Mouse (Mus musculus): ENCODE results near the gene 1500011B03Rik. TPM values are rescaled to one million over a fixed set of nuclear protein-coding genes. Genes with fewer than 3 reads are reported as not detected.
"Not testable (repeated sequence)": the region's sequence is repeated elsewhere in the genome, so short reads cannot be mapped to it uniquely, and the experiment has no call there.

Gene 1500011B03Rik
- 133 and 149 TPM in 2 replicates for polyA plus RNA-seq (2014; fragmentation: Nextera tagmentation; extraction: Ambion mirVana)

DNA sequence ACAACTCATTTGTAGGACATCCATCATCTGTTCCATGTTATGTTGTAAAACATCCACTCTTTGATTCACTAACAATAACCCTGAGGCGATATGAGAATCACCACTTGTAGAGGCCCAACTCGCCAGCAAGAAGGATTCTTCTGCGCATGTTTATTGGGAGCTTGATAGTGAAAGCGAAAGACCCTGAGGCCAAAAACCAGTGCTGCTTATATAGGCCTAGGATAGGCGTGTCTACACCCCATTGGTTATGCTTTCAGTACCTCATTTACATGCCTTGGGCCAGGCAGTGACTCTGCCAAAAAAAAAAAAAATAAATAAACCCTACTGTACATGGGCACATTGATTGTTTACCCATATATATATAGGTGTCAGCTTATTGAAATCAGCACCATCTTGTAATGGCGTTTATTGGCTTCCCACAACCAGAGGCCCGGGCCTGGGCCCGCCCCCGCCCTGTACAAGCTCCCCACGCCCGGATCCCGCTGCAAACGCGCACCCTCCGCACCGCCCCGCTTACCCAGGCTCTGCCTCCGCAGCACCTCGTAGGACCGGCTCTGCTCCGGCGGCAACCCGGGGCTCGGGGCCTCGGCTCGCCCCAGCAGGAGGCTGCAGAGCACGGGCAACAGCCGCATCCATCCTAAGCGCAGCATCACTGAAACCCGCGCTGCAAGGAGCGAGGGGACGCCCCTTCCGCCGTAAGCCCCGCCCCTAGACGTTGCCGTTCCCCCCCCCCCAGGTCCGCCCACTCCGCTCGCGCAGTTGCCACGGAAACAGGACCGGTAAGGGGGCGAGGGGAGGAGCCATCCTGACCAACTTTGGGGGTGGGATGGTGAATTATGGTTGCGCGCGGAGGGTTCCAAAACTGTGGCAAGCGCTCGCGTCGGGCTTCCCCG, at the start of gene 1500011B03Rik:
1500011B03Rik (minus strand) TSS at position 673 of the 893 bp plus-strand sequence.
- ATAC-seq (replicated peaks; ENCODE audit: low FRiP score) (peak; percentile 81), DNase-seq (ENCODE audit: low spot score) (peak; percentile 96)
- Histone ChIP-seq H3K9ac (ENCODE audit: low read length) (peak within 1 kb of the TSS; percentile 83), H3K4me3 (ENCODE audit: low read depth, low read length) (peak within 1 kb of the TSS; percentile 74), H3K27me3 (ENCODE audit: control insufficient read depth, insufficient read depth, low read length) (no peaks in the 10 kb centered on the region), H3K4me1 (replicated peaks; ENCODE audit: control insufficient read depth, insufficient read depth, low read length) (no peaks in the 10 kb centered on the region; the same call in 1 of the 2 replicates), H3K9me3 (ENCODE audit: control insufficient read depth, low read length) (no peaks in the 10 kb centered on the region), H3K4me2 (ENCODE audit: low read depth, low read length, severe bottlenecking) (peak within 1 kb of the TSS; percentile 61), H3K27ac (ENCODE audit: low read depth, low read length) (peak within 1 kb of the TSS; percentile 72; the same call in 1 of the 2 replicates), H3K36me3 (ENCODE audit: control insufficient read depth, insufficient read depth, low read length) (no peaks in the 10 kb centered on the region)
- WGBS, result 8% methylated on average over 52 of the region's 53 CpGs

DNA sequence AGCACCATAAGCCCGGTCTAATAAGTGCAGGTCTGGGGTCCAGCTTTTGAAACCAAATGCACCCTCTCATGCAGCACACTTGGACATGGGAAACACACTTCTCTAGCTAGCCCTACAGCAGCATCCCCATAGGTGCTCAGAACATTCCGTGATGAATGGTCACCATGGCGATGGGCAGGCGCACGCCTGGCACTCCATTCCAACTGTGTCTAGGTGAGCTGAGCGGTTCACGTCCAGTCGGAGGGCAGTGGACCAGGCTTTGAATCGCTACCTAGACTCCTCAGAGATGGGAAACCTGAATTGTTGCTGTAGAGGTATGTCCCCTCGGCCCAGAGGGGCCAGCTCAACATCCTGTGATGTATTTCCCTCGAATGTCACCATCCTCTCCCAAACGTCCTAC, 42.0 kb upstream of the 1500011B03Rik start:
- H3K4me1 ChIP-seq (replicated peaks; ENCODE audit: control insufficient read depth, insufficient read depth, low read length), result no peaks in the 10 kb centered on the region
- ATAC-seq (replicated peaks; ENCODE audit: low FRiP score), result no peak
- no peak overlapping the region for H3K4me2 ChIP-seq (ENCODE audit: low read depth, low read length, severe bottlenecking)
- no peak overlapping the region for H3K9ac ChIP-seq (ENCODE audit: low read length)
- H3K36me3 ChIP-seq (ENCODE audit: control insufficient read depth, insufficient read depth, low read length), result no peaks in the 10 kb centered on the region
- H3K27ac ChIP-seq (ENCODE audit: low read depth, low read length), result no peak overlapping the region
- peaks cover 13% of the 10 kb centered on the region for H3K9me3 ChIP-seq (ENCODE audit: control insufficient read depth, low read length)
- no peaks in the 10 kb centered on the region for H3K27me3 ChIP-seq (ENCODE audit: control insufficient read depth, insufficient read depth, low read length)
- WGBS, result 89% methylated on average over 12 of the region's 12 CpGs
- DNase-seq (ENCODE audit: low spot score), result no peak
- H3K4me3 ChIP-seq (ENCODE audit: low read depth, low read length), result no peak overlapping the region

DNA sequence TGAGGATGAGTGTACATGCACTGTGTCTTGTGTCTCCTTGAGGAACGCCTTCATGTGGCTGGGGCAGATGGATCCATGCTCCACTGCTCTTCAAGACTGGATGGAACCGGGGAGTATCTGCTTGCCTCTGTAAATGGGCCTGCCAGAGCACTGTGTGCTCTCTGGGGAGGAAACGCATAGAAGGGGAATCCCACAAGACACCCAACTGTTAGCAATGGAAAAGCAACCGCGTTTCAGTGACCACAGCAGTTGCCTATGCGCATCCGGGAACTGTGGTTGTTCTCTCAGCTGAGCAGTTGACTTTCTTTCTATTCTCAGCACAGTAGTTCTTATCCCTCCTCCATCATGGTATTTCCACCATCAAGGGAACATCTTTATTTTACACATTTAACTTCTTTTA, 41.5 kb upstream of the 1500011B03Rik start:
- 86% methylated on average over 7 of the region's 7 CpGs for WGBS
- H3K4me1 ChIP-seq (replicated peaks; ENCODE audit: control insufficient read depth, insufficient read depth, low read length), result no peaks in the 10 kb centered on the region
- H3K27ac ChIP-seq (ENCODE audit: low read depth, low read length), result no peak overlapping the region
- H3K27me3 ChIP-seq (ENCODE audit: control insufficient read depth, insufficient read depth, low read length), result no peaks in the 10 kb centered on the region
- no peak overlapping the region for H3K9ac ChIP-seq (ENCODE audit: low read length)
- H3K9me3 ChIP-seq (ENCODE audit: control insufficient read depth, low read length), result peaks cover 13% of the 10 kb centered on the region
- DNase-seq (ENCODE audit: low spot score), result no peak
- no peak for ATAC-seq (replicated peaks; ENCODE audit: low FRiP score)
- no peaks in the 10 kb centered on the region for H3K36me3 ChIP-seq (ENCODE audit: control insufficient read depth, insufficient read depth, low read length)
- no peak overlapping the region for H3K4me2 ChIP-seq (ENCODE audit: low read depth, low read length, severe bottlenecking)
- H3K4me3 ChIP-seq (ENCODE audit: low read depth, low read length), result no peak overlapping the region

DNA sequence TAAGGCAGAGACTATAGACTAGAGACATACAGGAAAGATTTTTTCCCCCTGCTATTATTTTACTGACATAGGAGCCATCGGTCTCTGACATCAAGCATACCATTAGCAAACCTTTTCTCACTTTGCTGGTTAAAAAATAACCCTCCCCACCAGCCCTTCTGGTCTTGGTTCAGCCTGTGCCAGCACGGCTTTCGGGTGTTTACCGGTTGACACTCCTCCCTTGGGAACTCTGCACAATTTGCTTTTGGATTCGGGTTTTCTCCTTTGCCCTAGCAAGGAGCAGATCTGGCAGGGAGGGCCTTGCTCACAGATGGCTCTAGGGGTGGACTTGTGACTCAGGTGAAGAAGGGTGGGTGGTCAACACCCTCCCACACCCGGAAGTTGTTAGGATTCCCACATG, 38.5 kb upstream of the 1500011B03Rik start:
- Histone ChIP-seq H3K27ac (ENCODE audit: low read depth, low read length) (no peak overlapping the region), H3K4me2 (ENCODE audit: low read depth, low read length, severe bottlenecking) (no peak overlapping the region), H3K27me3 (ENCODE audit: control insufficient read depth, insufficient read depth, low read length) (no peaks in the 10 kb centered on the region), H3K36me3 (ENCODE audit: control insufficient read depth, insufficient read depth, low read length) (no peaks in the 10 kb centered on the region), H3K9me3 (ENCODE audit: control insufficient read depth, low read length) (no peaks in the 10 kb centered on the region), H3K9ac (ENCODE audit: low read length) (no peak overlapping the region), H3K4me3 (ENCODE audit: low read depth, low read length) (no peak overlapping the region), H3K4me1 (replicated peaks; ENCODE audit: control insufficient read depth, insufficient read depth, low read length) (no peaks in the 10 kb centered on the region)
- DNase-seq (ENCODE audit: low spot score) (no peak), ATAC-seq (replicated peaks; ENCODE audit: low FRiP score) (no peak)
- 86% methylated on average over 6 of the region's 6 CpGs for WGBS

DNA sequence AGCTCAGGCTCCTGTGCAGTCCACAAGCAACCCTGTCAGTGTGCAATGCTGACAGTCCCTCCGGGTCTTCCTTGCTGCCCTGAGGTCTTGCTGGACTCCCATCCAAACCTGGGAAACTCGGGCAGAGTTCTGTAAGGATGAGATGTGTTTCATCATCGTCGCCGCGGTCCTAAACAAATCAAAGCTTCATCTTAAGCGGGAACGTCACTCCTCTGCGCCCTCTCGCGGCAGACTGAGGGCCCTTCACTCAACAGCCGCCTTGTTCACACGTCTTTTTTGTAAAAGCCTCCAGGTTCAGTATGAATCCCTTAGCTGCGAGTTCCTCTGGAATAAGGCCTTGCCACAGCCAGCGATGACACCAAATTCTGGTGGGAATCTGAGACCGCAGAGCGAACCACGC, 36.0 kb upstream of the 1500011B03Rik start:
- ATAC-seq (replicated peaks; ENCODE audit: low FRiP score), result no peak
- no peaks in the 10 kb centered on the region for H3K9me3 ChIP-seq (ENCODE audit: control insufficient read depth, low read length)
- peak overlapping the region; percentile 52 for H3K9ac ChIP-seq (ENCODE audit: low read length)
- peak; percentile 90 for DNase-seq (ENCODE audit: low spot score)
- H3K4me3 ChIP-seq (ENCODE audit: low read depth, low read length), result peak overlapping the region; percentile 18
- peak overlapping the region; percentile 57 for H3K4me2 ChIP-seq (ENCODE audit: low read depth, low read length, severe bottlenecking)
- no peak overlapping the region for H3K27ac ChIP-seq (ENCODE audit: low read depth, low read length)
- 4% methylated on average over 18 of the region's 18 CpGs for WGBS
- H3K4me1 ChIP-seq (replicated peaks; ENCODE audit: control insufficient read depth, insufficient read depth, low read length), result no peaks in the 10 kb centered on the region
- H3K27me3 ChIP-seq (ENCODE audit: control insufficient read depth, insufficient read depth, low read length), result no peaks in the 10 kb centered on the region
- H3K36me3 ChIP-seq (ENCODE audit: control insufficient read depth, insufficient read depth, low read length), result no peaks in the 10 kb centered on the region

DNA sequence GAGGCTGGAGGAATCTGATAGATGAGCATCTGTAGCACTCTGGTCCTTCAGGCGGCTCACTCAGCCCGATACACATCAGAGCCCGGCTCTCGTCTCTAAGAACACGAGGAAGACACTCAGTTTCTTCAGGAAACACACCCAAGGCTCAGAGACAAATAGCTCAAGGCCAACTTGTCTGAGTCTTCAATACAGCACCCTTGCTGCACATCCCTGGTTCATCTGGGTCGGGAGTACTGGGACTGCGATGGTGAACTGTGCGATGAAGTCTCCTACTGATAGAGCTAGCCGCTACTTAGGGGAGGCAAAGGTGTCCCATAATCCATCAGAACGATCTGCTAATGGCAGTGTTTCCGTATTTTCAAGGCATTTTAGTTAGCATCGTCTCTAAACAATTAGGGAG, 35.3 kb upstream of the 1500011B03Rik start, which contains the start of gene Gm9936:
Gm9936 (minus strand) TSS at position 101 of the 400 bp plus-strand sequence.
- H3K36me3 ChIP-seq (ENCODE audit: control insufficient read depth, insufficient read depth, low read length), result no peaks in the 10 kb centered on the region
- 86% methylated on average over 12 of the region's 12 CpGs for WGBS
- H3K27ac ChIP-seq (ENCODE audit: low read depth, low read length), result no peak within 1 kb of the TSS
- peak within 1 kb of the TSS; percentile 18 for H3K4me3 ChIP-seq (ENCODE audit: low read depth, low read length)
- H3K4me2 ChIP-seq (ENCODE audit: low read depth, low read length, severe bottlenecking), result peak within 1 kb of the TSS; percentile 57
- H3K27me3 ChIP-seq (ENCODE audit: control insufficient read depth, insufficient read depth, low read length), result no peaks in the 10 kb centered on the region
- ATAC-seq (replicated peaks; ENCODE audit: low FRiP score), result no peak
- H3K9ac ChIP-seq (ENCODE audit: low read length), result peak within 1 kb of the TSS; percentile 52
- no peaks in the 10 kb centered on the region for H3K9me3 ChIP-seq (ENCODE audit: control insufficient read depth, low read length)
- no peaks in the 10 kb centered on the region for H3K4me1 ChIP-seq (replicated peaks; ENCODE audit: control insufficient read depth, insufficient read depth, low read length)
- no peak for DNase-seq (ENCODE audit: low spot score)

DNA sequence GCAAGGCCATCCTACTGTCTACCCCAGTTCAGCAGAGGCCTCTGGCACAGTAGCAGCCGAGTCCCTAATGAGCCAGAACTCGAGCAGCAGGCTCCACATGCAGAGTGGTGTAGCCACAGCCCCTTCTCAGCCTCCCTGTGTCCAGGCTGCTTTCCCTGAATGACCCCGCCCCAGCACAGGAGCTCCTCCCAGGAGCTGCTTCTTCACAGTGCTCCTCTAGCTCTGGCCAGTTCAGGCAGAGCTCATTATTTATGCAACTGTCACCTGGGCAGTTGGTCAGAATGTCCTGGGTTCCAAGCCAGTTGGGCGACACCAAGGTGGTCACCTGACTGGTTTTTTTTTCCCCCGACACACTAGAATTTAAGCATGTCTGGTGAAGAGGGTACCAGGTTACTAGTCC, 30.1 kb upstream of the 1500011B03Rik start, which contains the start of gene 4930519G04Rik:
4930519G04Rik (plus strand) TSS at position 301 of the 400 bp plus-strand sequence.
- H3K4me2 ChIP-seq (ENCODE audit: low read depth, low read length, severe bottlenecking); H3K9me3 ChIP-seq (ENCODE audit: control insufficient read depth, low read length); H3K4me3 ChIP-seq (ENCODE audit: low read depth, low read length); H3K4me1 ChIP-seq (replicated peaks; ENCODE audit: control insufficient read depth, insufficient read depth, low read length); H3K9ac ChIP-seq (ENCODE audit: low read length); H3K27ac ChIP-seq (ENCODE audit: low read depth, low read length); ATAC-seq (replicated peaks; ENCODE audit: low FRiP score); H3K36me3 ChIP-seq (ENCODE audit: control insufficient read depth, insufficient read depth, low read length); H3K27me3 ChIP-seq (ENCODE audit: control insufficient read depth, insufficient read depth, low read length); DNase-seq (ENCODE audit: low spot score): not testable (repeated sequence)
- 85% methylated on average over 3 of the region's 5 CpGs for WGBS

DNA sequence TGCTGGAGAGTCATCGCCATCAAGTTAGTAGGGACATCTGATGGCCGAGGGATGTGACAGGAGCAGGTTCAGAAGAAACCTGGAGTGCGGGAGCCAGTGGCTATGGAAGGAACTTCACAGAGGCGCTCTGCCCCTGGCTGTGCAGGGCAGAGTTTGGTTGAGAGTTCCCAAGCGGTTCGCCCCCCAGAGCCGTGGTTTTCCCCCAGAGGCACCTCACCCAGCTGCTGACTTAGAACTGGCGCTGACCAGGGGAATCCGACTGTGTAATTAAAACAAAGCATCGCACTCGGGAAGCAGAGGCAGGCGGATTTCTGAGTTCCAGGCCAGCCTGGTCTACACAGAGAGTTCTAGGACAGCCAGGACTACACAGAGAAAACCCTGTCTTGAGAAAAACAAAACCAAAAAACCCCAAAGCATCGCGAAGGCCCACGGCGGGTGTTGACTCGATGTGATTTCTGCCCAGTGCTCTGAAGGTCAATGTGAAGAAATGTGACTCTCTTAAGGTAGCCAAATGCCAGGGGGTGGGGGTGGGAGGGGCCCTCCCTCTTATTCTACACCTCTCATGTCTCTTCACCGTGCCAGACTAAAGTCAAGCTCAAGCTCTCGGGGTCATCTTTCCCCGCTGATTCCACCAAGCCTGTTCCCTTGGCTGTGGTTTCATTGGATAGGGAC, 28.4 kb upstream of the 1500011B03Rik start:
- no peaks in the 10 kb centered on the region for H3K4me1 ChIP-seq (replicated peaks; ENCODE audit: control insufficient read depth, insufficient read depth, low read length)
- no peak overlapping the region for H3K9ac ChIP-seq (ENCODE audit: low read length)
- no peaks in the 10 kb centered on the region for H3K9me3 ChIP-seq (ENCODE audit: control insufficient read depth, low read length)
- H3K27me3 ChIP-seq (ENCODE audit: control insufficient read depth, insufficient read depth, low read length), result no peaks in the 10 kb centered on the region
- H3K4me2 ChIP-seq (ENCODE audit: low read depth, low read length, severe bottlenecking), result no peak overlapping the region
- no peaks in the 10 kb centered on the region for H3K36me3 ChIP-seq (ENCODE audit: control insufficient read depth, insufficient read depth, low read length)
- 84% methylated on average over 20 of the region's 20 CpGs for WGBS
- no peak for DNase-seq (ENCODE audit: low spot score)
- no peak overlapping the region for H3K27ac ChIP-seq (ENCODE audit: low read depth, low read length)
- no peak overlapping the region for H3K4me3 ChIP-seq (ENCODE audit: low read depth, low read length)
- no peak for ATAC-seq (replicated peaks; ENCODE audit: low FRiP score)

Data from forebrain, embryonic 11.5 days (tissue).